Mouse (Mus musculus) natural killer cell, adult 2 months (primary cell): Measurements from ENCODE around the gene Zfp51.
A peak's percentile ranks its signal among the peaks of the same experiment; 100 is the strongest.
"Not testable (repeated sequence)": the region's sequence is repeated elsewhere in the genome, so short reads cannot be mapped to it uniquely, and the experiment has no call there.

ENCODE experiments used
- DNase-seq, 2 experiments: peaks; one replicate each; pipeline ENCODE4 v3.0.0; 2022; ENCODE audit warnings: low spot score in 2 of 2

The Zfp51 gene

DNA sequence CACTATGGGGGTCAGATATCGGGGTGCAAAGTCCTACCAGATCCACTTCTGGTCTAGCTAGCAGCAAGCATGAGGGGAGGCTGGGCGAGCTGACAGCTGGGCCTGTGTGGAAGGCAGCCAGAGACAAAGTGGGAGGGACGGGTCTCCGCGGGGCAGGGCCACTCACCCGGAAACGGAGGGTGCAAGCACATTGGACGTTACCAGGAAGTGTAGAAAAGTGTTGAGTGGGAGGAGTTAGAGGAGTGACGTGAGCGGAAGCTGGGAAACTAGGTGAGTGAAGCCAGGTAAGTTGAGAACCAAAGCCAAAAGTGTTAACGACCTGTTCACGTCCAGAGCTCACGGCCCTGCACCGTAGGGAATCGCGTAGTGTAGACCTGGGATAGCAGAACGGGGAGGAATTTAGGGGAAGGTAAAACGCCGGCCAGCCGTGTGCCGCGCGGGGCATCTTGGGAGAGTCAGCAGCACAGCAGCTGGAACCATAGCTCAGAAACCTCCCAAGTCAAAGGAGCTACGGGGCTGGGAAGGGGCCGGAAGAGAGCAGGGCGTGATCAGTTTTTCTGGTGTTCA is at the start of gene Zfp51:
TSS of gene Zfp51 (plus strand) at position 237 of the 567 bp plus-strand sequence.
- peak; percentile 94 to 95 for DNase-seq

DNA sequence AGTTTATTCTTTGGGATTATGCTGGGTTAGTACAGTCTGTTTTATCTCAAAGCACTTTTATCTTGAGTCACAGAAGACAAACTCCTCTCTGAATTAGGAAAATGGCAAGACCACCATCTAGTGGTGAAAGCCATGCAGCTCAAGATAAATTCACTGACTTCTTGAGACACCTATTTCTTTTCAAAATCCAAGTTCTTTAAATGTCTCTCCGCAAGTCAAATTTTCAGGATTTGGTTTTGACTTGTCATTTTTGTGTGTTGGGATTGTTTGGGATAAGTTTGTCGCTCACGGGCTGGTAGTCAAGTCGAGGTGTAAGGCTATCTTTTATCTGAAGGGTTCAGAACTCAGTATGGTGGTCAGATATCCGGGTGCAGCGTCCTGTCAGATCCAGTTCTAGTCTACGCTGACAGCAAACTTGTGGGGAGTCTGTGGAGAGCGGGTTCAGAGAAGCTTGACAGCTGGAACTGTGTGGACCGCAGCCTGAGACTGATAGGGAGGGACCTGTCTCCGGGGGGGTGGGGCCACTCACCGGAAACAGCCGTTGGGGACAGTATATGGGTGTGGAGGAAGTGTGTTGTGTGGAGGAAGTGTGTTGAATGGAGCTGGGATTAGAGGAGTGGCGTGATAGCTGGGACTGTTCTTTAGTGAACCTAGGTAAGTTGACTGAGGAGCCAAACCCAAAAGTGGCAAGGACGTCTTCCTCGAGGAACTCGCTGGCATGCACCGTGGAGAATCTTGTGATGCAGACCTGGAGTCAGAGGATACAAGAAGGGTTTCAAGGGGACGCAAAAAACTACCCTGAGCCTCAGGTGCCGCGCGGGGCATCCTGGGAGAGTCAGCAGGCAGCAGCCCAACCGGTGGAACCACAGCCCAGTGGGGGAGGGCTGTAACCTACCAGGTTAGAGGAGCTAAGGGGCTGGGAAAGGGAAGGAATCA is 27.2 kb upstream of the Zfp51 start, which contains the start of gene Zfp54:
TSS of gene Zfp54 (plus strand) at position 564 of the 936 bp plus-strand sequence.
- peak; percentile 68 to 69 for DNase-seq

DNA sequence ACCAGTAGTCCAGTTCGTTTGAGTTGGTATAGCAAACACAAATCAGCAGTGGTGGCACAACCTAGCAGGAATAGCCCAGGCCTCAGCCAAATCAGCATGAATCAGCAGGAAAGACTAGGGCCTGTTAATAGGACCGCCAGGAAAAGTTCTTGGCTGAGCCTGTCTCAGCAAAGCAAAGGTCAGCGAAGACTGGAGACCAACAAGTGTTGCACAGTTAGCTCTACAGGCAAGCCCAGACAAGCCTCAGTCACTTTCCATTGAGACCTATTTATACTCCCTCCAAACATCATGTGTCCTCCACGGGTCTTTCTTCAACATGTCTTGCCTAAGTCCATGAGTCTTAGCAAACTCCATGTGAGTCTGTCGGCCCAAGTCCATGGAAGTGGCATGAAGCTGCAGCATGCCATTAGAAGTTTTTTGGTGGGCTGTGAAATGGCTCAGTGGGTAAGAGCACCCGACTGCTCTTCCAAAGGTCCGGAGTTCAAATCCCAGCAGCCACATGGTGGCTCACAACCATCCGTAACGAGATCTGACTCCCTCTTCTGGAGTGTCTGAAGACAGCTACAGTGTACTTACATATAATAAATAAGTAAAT is 11.3 kb upstream of the Zfp51 start:
- DNase-seq = not testable (repeated sequence)

DNA sequence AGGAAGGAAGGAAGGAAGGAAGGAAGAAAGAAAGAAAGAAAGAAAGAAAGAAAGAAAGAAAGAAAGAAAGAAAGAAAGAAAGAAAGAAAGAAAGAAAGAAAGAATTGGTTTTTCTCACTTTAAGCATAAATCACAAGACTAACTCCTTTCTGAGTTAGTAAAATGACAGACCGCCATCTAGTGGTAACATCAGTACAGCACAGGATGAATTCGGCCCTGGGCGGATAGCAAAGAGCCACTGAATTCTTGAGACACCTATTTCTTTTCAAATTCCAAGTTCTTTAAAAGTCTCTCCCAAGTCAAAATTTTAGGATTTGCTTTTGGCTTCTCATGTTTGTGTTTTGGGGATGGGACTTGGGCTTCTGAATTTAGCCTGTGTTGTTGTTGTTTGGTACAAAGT is 505 bp upstream of the Zfp51 start:
- DNase-seq = peak; percentile 77 to 78

DNA sequence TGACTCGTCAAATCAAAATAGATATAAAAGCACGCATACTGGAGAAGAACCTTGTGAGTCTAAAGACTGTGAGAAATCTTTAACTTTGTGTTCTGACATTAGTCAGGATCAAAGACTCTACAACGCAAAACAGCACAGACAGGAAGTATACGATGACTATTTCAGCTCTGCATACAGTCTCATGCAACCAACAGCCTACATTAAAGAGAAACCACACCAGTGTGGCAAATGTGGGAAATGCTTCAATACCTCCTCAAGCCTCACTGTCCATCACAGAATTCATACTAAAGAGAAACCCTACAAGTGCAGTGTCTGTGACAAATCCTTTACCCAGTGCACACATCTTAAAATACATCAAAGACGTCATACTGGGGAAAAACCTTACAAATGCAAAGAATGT is 13.4 kb downstream of the Zfp51 start:
- peak; percentile 59 to 68 for DNase-seq

DNA sequence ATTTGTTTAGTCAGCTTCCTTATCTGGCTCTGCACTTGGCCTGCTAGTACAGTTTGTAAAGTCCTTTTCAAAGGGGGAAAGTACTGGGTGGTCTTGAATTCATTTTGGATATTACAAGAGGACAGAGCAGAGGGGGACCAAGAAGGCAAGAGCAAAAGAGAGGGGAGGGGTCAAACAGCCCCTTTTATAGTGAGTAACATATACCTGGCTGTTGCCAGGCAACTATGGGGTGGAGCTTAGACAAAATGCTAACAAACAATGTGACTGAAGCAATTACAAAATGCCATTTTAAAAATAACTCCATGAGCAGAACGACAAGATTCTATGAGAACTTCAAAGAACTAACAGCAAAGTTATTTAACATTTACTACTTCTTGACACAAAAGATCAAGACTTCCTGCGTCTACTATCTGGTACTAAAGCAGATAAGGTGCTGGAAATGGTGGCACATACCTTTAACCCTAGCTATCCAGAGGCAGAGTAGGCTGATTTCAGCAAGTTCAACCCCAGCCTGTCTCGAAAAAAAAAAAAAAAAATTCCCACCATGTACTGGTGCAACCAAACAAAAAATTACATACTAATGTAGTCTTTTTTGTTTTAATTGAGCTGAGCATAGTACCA is 22.0 kb downstream of the Zfp51 start:
- no peak for DNase-seq

DNA sequence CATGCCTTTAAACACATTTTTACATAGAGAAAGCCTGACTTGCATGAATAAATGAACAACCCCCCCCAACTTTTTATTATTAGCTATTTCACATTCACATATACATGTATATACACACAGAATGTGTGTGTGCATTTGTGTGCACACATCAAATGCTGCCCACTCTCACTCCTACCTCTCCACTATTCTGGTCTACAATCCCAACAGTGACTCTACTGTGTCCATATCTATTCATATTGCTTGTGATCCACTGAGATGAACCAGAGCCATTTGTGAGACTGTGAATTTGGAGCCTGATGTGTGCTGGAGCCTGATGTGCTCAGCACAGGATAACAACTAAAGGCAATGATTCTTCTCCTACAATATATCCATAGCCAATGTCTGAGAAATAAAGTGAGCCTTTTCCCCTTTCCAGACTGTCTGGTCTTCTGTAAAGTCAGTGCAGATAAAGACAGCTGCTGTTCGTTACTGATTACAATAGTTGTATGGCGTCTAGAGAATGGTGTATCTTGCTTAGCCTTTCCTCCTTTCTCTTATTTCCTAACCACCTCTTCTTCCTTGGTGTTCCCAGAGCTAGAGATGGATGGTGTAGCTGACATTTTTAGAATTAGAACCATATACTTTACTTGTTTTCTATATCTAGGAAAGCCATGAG is 22.6 kb downstream of the Zfp51 start:
- DNase-seq = no peak

DNA sequence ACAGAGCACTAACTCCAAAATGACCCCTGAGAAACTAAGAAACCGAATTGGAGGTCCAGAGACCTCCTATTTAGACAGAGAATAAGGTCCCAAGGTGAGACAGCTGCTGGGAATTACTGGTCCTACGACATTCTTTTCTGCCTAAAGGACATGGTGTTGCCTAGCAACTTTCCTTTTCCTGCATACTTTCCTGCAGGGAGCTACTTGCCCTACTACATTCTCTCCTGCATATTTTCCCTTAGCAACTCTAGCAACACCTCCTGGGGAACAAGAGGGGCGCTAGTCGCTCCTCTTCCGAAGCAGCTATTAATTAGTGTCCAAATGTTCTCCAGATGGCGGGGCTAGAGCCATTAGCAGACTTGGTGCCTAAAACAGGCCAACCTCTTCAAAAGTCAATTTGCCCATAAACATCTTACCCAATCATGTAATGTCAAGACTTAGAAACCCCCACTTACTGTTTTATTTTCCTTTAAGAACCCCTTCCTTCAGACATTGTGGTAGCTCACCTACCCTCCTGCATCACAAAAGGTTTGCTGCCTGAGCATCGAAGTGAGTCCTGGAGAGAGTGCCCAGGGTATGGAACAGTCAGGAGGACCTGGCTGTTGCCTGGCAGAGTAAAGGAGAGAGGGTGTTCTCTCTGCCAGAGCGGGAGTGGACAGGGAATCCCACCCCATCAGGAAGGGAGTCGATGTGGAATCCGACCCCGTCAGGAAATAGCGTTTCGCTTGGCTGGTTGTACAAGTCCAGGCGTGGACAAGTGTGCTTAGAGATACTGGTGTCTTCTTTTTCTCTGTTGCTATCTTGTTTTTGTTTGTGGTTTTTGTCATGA is 23.4 kb downstream of the Zfp51 start:
- peak; percentile 57 to 70 for DNase-seq

DNA sequence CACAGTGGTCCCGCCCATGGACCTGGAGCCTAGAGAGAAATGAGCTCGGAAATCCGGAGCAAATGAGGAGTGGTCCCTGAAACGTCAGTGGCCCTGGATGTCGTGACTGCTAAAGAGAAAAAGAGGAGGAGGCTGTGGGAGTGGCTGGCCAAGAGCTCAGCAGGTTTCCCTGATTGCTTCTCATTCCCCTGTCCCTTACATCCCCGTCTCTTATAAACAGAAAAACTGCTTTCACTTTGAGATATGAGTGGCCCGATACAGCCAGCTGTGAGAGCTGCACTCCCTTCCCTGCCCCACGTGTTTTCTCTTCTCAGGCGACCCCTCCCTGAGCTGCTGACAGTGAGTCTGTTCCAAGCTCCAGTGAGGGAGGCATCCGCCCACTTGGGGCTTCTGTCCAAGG is 24.6 kb downstream of the Zfp51 start:
- peak; percentile 57 to 65 for DNase-seq

DNA sequence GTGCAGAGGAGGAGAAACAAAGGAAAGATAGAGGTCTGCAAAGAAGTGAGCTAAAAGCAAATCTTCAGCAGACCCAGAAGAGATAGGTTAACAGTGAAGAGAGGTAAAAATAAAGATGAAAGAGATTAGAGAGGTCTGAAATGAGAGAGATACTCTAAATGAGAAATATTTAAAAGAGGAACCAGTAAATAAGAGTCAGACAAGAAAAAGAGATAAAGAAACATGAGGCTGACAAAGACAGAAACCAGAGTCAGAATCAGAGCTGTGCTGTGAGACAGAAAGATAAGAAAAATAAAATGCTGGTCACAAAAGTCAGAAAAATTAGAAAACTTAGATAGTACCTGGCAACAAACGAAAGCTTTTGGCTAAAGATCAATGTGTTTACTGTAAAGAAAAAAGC is 25.1 kb downstream of the Zfp51 start:
- not testable (repeated sequence) for DNase-seq

DNA sequence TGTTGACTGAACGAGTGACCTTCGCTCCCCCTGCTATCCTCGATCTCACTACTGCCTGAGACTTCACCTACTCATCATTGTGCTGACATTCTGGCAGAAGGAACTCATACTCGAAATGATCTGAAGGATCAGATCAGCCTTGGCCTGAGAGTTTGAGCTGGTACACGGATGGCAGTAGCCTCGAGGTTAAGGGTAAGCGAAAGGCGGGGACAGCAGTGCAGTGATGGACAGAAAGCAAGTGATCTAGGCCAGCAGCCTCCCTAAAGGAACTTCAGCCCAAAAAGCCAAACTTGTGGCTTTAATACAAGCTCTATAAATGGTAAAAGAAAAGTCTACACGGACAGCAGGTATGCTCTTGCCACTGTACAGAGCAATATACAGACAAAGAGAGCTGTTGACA is 26.2 kb downstream of the Zfp51 start:
- DNase-seq = not testable (repeated sequence)

DNA sequence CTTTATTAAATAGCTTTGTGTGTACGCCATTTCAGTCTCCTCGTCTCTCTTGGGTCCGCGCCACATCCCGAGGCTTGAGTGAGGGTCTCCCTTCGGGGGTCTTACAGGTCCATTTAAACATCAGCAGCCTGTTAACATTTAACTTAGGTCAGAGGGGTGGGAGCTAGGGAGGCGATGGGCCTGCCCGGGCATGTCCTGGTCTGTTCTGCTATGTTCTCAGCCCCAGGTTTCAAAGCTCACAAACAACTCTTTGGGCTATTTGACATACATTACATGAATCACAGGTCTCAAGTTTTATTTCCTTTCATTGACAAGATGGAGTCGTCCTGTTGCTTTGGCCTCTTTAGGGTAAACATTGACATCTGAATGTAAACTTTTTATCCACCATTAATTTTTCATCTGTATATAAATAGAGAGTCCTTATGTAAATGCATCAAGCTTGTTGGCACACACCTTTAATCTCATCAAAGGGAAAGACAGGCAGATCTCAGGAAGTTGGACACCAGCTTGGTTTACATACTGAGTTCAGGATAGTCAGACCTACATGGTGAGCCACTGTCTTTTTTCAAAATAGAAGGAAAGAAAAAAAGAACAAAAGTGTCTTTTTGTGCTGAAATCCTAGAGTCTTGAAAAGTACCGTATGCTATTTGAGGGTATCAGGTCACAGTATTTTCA is 28.1 kb downstream of the Zfp51 start:
- DNase-seq = peak; percentile 29 to 49

DNA sequence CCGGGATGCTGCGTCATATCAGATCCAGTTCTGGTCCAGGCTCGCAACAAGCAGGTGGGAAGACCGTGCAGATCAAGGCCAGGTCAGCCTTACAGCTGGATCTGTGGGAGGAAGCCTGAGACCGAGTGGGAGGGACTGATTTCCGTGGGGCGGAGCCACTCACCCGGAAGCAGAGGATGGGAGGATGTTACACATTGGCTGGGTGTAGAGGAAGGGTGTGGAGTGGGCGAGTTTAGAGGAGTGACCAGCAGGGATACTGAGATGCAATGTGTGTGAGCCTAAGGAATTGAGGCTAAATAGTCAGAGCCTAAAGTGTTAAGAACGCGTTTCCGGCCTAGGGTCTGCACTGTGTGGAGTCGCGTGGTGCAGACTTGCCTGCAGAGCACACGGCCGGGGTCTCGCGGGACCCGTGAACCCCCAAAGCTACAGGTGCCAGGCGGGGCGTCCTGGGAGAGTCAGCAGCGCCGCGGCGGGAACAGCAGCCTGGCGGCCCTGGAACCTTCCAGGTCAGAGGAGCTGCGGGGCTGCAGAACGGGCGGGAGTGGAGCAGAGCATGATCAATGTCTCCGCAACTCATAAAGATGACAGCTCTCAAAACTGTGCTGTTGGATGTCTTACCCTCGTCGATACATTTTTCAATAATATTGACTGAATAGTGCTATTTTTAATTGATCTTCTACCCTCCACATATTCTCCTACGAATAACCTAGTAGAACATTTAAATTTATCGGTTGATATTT is 38.8 kb downstream of the Zfp51 start, which contains the start of gene Zfp53:
TSS of gene Zfp53 (plus strand) at position 239 of the 740 bp plus-strand sequence.
- peak; percentile 84 to 87 for DNase-seq

DNA sequence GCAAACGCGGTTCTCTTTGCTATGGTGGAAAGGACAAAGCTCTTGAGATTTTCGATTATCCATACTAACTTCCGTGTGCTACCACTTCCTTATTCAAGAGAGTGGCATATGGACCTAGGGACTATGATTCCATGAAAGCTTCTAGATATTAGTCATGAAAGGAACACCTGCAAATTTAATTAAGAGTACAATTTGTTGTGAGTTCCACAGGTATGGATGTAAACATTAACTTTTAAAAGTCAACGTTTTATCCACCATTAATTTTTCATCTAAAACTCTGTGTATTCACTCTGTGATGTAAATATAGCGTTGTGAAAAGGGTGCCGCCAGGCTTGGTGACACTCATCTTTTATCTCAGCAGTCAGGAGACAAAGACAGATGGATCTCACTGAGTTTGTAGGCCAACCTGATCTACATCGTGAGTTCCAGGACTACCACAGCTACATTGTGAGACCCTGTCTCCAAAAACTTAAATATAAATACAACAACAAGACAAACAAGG is 39.4 kb downstream of the Zfp51 start:
- DNase-seq = no peak

DNA sequence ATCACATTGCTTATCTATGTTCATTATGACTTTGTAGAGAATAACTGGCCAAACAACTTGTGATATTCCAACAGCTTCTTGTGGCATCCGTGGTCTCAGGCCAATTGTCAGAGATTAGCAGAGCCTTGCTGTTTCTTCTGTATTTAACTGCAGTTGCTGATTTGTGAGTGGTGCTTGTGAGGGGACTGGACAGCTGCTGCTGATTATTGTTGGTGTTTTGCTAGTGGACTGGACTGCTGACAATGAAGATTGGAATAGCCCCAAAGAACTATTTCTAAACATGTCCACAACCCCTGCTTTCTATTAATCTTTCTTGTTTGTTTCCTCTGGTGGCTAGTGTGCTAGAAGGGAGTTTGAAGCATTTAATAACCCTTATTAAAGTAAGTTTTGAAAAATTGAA is 51.2 kb downstream of the Zfp51 start:
- DNase-seq = no peak

DNA sequence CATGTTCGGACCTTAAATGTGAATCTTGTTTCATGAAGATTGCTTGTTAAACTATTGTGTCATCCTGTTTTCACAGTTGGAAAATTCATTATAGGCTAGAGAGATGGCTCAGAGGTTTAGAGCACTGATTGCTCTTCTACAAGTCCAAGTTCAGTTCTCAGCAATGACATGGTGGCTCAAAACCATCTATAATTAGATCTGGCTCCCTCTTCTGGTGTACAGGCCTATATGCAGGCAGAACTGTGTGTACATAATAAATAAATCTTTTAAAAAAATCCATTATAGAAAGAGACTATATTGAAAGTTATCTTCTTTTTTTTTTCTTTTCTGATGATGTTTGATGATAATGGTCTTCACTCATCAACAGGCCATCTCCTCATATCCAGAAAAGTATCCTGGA is 54.4 kb downstream of the Zfp51 start:
- no peak for DNase-seq

DNA sequence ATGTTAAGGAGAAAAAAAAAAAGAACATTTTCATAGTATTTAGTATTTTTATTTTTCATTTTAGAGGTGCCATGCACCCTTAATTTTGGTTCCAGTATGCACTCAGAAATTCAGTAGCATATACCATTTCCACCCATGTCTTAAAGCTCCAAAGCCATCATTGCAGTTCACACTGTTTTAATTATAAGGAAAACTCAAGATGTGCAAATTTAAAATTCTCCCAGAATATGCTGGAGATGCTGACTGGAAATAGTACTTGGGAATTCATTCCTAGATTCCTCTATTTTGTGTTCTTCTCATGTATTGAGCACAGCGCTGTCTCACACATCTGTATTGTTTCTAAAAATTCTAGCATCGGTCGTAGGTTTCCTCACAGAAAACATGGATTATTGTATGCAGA is 56.1 kb downstream of the Zfp51 start:
- DNase-seq = no peak

DNA sequence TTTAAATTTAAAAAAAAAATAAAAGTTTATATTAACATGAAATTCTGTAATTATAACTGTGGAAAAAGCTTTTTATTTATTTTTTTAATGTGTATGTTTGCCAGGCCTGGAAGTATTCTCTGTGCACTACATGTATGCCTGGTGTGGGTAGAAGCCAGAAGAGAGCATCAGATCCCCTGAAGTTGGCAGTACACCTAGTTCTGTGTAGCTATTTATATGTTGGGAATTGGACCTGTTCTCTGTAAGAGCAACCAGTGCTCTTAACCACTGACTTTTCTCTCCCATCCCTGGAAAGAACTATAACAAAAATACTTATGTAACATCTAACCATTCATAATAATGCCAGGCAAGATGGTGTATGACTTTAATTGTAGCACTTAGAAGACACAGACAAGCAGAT is 59.6 kb downstream of the Zfp51 start:
- DNase-seq = no peak
